Mouse (Mus musculus) Muller cell, postnatal 12 days (primary cell): ENCODE data around the gene Adk.

Source experiments
- DNase-seq: peaks from one replicate; pipeline ENCODE4 v3.0.0-alpha.2; 2015; ENCODE audit errors: inconsistent ontology term

The Adk gene

GRCm38 (mm10) chr14:21101562-21101961 is 49.2 kb downstream of the Adk start:
- DNase-seq, result no peak

DNA sequence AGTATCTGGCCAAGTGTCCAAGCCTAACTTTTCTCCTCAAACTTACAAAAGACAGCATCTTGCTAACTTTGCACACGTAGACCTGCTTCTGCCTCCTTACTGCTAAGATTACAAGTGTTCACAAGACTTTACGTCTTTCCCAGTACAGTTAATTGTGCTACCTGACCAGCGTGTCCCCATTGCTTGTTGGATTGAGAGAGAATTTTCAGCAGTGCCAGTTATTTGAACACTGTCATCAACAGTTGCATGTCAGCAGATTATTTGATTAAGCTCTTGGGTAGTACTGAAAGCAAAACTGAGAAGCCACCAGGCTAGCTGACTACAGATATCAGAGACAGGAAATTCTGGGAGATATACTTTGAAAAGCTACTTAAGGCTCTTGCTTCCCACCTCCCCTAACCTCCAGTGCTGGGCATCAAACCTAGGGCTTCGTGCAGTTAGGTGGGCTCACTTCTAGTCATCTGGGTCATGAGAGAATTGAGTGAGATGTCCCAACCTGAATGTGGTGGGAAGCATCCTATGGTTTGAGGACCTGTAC is 50.4 kb downstream of the Adk start:
- DNase-seq, result no peak

GRCm38 (mm10) chr14:21105049-21105448 is 52.7 kb downstream of the Adk start:
- no peak for DNase-seq

- no peak for DNase-seq
These were observed 54.2 kb downstream of the Adk start for GRCm38 (mm10) chr14:21106582-21106981.

DNA sequence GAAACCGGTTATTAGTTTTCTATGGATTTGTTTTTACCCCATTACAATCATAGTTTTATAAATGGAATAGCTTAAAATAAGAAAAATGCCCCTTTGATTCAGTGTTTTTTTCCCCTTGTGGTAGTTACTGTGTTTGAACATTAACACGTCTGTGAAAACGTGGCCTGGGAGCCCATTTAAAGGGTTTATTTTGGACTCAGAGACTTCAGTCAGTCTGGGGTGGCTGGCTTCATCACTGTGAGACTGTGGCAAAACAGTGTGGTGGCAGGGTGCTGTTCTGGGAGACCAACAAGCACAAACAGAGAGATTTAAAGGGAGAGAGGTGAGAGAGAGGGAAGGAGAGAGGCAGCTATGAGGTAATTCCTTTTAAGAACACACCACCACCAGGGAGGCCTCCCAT is 55.2 kb downstream of the Adk start:
- DNase-seq, result no peak

GRCm38 (mm10) chr14:21110492-21110891 is 58.1 kb downstream of the Adk start:
- no peak for DNase-seq

DNA sequence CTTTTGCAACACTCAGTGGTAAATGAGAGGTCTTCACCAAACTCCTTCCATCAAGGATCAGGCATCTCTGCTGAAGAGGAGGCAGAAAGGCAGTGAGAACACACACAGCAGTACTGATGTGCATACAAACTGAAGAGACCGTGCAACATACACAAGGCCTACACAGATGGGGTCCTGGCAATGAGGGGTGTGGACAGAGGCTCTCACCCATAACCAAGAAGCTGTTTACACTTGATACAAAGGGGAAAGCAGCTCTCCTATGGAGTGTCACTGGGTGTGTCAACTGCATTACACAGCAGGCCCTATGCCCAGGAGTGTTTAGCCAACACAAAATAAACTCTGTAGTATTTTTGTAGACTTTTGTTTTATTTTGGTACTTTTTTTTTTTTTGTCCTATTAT is 59.1 kb downstream of the Adk start:
- DNase-seq, result no peak

DNA sequence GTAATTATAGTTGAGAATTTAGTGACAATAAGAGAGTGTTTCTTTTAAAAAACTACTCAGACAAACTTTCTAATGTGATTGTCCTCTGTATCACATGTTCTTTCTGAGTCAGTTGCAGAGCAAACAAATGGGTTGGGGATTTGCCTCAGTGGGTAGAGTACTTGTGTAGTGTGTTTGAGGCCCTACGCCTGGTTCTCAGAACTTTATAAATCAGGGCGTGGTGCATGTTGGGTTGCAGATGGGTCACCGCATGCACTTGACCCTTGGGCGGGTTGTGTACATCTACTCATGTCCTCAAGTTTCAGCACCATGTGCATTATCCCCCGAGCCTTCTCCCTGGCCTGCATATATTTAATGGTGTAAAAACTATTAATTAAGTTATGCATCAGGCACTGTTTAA is 59.8 kb downstream of the Adk start:
- DNase-seq, result no peak

DNA sequence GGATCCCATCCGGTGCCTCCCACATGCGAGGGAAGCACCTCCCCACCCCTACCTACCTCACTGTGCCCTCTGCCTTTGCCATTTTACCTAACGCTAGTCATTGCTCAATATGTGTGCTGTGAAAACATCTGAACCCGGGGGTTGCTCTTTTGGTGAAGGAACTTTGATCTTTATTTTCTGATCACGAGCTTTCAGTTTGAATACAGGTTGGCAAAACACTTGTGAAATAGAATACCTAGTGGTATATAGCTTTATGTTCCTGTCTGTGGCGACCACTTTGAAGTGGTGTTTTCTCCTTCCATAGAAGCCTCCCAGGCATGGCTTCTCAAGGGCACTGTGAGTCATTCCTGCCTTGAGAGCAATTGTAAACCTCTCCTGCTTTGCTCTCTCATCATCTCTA is 60.4 kb downstream of the Adk start:
- DNase-seq, result no peak

DNA sequence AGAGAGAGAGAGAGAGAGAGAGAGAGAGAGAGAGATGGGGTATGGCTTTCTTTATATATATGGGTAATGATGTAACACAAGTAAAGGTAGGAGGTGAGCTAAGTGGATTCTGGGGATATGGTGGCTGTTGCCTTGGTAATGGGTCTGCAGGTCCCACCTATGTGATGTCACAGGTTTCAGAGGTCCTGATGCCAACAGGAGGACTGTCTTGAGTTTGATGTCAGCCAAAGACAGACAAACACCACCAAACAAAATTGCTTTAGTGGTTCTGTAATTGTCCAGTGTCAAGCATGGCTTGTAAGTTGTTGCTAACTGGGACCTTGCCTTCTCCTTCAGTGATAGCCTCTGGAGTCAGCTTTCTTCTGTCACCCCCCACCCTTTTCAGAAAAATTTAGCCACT is 62.0 kb downstream of the Adk start:
- DNase-seq, result no peak

DNA sequence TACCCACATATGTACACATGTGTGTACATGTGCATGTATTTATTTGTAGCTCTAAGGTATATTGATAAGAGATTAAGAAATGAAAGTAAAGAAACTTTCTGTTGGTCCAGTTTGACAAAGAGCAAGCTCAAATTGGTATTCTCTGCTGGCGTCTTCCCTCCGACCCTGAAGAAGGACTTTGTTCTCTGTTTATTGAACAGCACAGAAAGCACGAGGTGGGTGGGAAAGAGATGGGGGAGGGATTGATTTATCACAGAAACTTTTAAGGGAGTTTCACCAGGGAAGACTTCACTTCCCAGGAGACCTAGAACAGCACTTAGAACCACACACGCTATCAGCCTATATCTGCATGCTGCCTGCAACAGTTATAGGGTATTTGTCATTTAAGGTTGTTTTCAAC is 62.9 kb downstream of the Adk start:
- DNase-seq, result no peak

GRCm38 (mm10) chr14:21115888-21116460 is 63.6 kb downstream of the Adk start:
- peak; percentile 36 for DNase-seq

DNA sequence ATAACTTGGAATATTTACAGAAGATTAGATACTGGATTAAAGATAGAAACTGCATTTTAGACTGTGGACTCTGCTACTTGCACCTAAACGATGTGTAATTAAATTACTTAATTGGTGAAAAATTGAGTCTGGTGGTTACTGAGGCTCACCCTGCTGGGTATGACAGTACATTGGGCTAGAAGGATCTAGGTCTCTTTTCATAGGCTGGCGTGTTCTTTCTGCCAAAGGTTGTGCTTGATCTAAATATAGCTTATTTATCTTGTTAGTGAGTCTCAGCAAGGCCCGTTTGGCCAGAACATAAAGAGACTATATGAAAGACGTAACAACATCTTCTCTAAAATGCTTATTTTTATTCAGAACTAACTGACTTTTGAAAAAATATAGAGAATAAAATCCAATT is 65.7 kb downstream of the Adk start:
- no peak for DNase-seq

DNA sequence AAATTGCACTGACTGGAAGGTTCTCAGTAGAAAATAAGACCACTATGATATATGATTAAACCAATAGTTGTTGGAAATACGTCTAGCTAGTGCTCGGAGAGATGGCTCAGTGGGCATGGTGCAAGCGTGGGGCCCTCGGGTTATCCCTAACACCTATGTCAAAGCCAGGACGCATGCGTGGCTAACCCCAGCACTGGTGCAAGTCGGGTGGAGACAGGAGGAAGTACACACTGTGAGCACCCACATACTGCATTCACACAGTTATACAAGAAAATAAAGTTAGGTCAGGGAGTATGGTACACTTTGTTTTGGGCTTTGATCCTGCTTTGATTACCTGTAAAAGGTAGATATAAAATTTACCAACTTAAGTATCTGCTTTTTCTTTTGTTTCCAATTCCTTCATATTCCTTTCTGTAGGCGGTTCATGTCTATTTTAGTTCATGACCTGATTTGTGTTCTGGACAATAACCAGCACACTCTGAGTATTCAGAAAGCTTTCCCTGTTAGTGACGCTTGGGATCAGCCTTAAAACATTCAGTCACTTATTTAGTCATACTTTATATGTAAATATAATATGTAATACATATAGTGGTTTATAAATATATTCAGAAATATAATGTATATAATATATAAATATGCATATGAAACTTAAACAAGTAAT is 67.4 kb downstream of the Adk start:
- DNase-seq, result no peak

GRCm38 (mm10) chr14:21120473-21120872 is 68.1 kb downstream of the Adk start:
- peak; percentile 20 for DNase-seq

DNA sequence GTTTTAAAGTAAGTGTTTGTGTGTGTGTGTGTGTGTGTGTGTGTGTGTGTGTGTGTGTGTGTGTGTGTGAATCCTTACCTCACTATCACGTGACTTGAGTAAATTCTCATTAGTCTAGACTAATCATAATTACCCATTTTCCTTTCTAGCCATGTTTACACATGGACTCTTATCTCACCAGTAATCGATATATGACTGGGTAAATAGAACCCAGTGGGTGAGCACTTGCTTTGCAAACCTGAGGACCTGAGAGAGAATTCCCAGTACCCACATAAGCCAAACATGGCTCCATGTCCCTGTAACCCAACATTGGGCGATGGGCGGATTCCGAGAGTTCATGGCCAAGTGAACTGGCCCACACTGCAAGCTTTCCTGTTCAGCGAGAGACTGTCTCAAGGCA is 74.8 kb downstream of the Adk start:
- DNase-seq, result no peak

DNA sequence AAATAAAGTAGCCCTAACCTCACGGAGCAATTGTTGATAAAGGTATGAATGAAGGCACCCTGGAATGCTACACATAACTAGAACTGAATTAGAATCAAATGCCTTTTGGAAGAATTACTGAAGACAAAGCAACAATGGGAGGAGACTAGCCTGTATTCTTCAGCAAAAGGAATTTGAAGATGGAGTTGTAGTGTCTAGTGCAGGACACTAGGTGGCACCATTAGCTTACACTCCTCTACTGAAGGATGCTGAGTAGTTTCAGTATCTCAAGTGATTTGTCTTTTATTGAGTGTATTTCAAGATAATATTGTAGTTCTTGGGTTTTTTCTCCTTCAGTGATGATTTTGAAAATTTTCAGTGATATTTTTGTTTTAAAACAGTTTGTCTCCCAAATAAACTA is 84.5 kb downstream of the Adk start:
- peak; percentile 79 for DNase-seq

- no peak for DNase-seq
These were observed 90.2 kb downstream of the Adk start for GRCm38 (mm10) chr14:21142603-21143002.

- DNase-seq, result peak; percentile 20
These were observed 91.2 kb downstream of the Adk start for GRCm38 (mm10) chr14:21143406-21144115.

DNA sequence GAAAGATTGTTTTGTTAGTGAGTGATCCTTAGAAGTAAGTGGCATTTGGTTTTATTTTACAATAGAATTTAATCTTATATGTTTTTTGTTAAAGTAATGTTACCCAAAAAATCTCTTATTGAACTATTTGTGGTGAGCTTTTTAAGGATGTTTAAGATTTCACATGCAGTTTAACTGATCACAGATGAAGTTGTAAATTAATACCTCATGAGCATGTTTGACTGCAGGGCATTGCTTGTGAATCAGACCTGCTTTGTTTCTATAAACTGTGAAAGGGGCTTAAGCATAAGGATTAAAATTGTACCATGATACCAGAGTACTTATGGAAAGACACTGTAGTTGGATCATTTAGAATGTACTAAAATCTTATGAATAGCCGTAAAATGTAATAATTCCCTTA is 94.8 kb downstream of the Adk start:
- no peak for DNase-seq

DNA sequence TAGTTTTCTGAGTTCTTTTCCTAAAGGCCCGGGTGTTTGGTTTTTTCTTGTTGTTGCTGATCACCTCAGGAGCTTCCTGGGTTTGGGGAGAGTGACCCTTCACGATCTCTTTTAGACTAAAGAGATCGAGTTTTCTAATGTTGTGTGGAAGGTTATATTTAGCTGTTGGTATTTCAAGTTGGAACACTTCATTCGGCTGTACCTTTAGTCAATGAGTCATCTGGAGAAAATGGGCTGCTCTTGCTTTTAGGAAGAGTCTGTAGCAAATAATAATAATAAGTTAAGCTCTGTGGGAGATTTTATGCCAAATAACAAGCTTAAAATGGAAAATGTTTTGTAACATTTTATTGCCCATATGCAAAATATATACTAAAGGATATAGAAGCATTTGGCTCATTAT is 97.9 kb downstream of the Adk start:
- no peak for DNase-seq

DNA sequence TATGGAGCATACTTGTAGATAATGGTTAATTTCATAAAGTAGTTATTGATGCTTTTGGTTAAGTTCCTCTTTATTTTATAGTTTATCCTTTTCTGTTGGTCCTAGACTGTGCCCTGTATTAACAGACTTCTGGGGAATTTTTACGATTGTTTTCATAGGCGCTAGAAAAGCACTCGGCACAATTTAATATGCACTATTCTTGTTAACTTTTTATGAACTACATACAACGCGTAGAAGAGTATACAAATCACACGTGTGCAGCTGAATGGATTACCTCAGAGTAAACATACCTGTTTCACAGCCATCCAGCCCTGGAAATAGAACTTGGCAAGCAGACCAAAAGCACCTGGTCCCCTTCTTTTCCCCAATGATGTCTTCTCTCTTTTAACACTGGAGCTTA is 99.7 kb downstream of the Adk start:
- no peak for DNase-seq

DNA sequence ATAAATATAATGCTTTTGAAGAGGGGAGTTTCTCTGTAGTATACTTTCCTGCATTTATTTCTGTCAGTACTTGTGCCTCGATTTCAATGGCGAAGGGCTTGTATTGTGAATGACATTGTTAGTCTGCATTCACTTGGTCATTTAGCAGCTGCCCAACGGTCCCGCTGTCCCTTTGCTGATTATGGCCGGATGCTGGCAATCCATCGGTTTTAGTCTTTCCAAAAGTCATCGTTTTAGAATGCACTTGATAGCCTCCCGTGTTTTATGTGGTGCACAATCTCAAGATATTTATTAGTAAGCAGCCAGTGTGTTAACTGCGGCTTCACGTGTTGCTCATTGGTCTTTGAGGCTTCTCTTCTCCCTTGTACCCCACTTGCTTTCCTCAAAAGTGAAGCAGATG is 113.3 kb downstream of the Adk start:
- DNase-seq, result no peak
